Mouse (Mus musculus) layer of hippocampus, adult 9-10 months (tissue): ENCODE results near the gene Hoxa9.
A peak's percentile ranks its signal among the peaks of the same experiment; 100 is the strongest.

Source experiments
- DNase-seq: peaks from one replicate; pipeline ENCODE4 v3.0.0; 2022; ENCODE audit warnings: low spot score

Hoxa9 gene

DNA sequence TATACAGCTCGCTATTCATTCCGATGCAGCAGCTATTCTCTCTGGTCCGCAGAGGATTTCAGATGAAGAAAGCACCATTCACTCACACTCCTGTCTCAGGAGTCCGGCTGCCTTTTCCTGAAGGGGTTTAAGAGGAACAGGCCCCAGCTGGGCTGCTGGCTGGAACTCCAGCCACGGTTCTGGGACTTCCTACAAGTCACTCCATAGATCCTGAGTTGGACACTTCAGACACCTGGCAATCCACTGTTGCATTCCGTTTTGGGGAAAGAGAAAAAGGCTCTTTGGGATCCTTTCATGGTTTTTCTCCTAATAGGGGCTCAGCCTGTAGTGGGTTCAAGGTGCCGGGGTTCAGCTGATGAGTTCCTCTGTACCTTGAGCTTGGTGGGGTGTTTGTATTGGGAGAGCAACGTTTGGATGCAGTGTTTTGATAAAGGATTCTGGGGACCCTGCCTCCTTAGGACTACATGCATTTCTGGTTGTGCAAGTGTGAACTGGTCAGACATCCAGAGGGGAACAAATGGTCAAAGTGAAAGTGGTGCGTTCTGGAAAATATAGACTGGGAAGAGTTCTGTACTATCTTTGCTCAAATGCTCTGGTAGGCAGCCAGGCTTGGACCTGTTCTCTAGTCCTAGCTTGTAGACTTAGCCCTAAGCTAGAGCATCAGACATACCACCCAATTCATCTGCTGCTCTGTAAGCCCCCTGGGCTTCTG lies 31.0 kb upstream of the Hoxa9 start:
- no peak for DNase-seq

DNA sequence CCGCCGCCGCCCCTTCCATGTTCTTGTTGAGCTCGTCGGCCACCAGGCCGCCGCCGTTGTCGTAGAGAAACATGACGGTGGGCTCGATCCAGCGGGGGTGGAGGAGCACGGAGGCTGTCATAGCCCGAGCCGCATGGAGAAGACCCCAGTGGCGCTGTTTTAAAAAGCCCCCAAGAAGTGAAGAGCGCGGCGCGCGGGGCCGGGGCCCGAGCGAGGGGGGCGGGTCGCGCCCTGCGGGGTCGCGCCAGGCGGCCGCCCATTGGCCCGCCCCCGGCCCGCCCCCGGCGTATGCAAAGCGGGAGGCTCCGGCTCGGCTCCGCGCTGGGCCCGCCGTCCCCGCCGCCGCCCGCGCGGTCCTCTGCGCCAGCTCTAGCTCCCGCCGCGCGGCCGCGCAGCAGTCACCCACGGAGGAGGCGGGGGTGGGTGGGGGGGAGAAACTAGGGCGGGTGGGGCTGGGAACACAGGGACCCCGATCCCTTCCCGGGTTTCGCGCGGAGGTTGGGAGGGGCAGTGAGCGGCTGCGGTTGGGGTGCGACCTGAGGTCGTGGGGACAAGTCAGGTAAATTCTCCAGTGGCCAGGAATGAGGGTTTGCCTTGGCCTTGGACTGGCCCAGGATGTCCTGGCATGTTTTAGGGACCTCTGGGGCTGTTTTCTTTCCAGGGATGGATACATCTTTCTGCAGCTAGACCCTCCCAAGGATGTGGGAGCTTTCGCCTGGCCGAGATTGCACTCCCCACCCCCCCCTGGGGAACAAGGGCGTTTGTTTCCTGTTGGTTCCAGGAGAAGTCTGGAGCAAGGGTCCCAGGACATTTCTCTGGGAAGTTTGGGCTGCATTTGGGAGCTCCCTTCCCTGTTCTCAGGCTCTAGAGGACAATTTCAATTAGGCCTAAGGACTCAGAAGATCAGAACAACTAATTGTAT lies 30.0 kb upstream of the Hoxa9 start, which contains the start of gene Hoxa13:
TSS of gene Hoxa13 (minus strand) at position 227 of the 922 bp plus-strand sequence.
- DNase-seq: no peak

DNA sequence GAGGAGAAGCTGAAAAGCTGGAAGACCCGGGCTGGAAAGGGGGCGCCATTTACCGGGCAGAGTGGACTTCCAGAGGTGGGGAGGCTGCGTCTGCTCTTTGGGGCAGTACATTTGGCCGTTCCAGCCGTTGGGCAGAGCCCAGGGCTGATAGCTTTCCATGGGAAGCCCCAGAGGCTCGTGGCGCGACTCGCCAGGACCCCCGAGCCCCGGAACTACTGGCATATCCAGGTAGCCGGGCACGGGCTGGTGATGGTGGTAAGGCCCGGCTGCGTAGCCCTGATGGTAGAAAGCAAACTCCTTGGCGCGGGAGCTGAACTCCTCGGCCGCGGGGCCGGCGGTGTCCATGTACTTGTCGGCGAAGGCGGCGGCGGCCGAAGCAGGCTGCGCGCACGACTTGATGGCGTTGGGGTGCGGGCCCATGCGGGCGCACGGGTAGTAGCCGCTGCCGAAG lies 28.9 kb upstream of the Hoxa9 start:
- DNase-seq: no peak

DNA sequence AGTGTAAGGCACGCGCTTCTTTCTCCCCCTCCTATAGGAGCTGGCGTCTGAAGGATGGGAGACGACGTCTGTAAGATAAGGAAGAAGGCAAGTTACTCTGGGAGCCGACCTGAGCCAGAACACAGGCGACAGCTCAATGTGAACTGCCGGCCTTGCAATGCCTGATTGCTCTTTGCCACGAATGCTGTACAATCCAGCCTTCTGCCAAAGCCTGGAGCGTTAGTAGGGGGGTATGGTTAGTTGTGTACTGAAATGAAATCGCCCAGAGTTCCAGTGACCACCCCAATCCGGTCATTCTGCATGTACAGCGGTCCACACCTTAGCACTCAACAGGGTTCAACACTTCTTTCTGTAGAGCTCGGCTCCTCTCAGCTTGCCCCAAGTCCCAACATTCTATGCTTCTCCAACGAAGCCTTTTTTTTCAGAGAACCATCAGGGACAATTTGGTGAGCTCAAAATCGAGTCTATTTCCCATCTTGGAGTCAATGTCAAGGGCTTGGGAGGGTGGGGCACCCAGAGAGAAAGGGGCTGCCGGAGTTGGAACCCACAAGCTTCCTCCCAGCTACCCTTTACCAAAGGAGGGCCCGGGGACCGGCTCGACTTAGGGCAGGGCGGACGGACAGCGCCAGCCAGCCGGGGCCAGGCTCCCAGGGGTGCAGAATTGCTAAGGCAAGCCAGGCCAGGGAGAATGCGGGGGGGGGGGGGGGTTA lies 28.3 kb upstream of the Hoxa9 start:
- no peak for DNase-seq

DNA sequence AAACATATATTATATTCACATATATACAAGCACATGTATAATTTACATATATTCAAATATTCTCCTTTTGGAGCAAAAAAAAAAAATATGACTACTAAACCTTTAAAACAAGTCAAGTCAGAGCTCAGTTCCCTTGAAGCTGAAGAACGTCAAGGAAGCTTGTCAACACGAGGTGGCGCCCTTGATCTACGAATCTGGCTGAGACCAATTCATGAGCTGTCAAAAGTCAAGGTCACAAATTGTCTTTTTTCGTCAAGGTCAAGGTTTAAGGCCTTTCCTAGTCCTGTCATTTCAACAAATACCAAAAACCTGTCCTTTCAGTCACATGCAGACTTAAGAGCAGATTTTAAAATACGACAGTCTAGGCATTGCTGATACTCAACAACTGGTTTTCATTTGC lies 26.1 kb upstream of the Hoxa9 start:
- DNase-seq: peak; percentile 67

DNA sequence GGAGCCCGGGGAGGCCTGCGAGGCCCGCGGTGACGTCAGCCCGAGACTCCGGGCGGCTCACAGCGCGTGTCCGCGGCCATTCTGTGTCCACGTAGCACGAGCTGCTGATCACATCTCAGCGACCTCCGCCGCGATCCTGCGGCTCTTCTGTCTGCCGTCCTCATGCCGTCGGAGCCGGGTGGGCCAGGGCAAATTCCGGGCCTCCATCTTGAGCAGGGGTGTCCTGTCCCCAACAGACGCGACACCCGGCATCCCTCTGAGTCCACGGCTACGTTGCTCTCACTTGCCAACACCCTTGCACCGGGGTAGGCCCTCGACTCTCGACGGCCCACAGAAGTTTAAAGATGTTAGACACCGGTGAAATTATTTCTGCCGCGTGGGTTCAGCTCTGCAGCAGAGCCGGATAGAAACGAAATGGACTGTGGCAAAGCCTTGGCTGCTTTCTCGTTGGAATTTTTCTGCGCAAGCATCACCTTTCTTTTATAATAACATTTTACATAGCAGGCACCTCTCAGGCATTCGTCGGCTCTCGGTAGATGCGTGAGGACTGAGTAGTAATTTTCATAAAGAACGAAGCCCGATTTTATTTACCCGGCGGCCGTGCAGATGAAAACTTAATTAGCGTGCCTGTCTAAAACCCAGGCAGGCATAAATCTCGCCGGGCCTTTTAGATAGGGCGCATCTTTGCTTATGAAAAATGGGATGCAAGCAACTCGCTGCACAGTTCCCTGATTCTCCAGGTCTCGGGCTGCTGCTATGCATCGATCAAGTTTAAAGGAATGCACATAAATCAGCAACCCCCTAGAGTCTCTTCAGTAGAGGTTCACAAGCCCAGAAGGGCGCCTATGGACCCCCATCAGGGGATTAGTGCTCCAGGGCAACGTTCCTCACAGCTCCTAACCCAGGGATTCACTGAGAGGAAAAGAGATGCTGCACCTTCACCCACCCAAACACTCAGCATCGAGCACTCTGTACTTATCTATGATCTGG lies 22.9 kb upstream of the Hoxa9 start:
- DNase-seq: no peak

DNA sequence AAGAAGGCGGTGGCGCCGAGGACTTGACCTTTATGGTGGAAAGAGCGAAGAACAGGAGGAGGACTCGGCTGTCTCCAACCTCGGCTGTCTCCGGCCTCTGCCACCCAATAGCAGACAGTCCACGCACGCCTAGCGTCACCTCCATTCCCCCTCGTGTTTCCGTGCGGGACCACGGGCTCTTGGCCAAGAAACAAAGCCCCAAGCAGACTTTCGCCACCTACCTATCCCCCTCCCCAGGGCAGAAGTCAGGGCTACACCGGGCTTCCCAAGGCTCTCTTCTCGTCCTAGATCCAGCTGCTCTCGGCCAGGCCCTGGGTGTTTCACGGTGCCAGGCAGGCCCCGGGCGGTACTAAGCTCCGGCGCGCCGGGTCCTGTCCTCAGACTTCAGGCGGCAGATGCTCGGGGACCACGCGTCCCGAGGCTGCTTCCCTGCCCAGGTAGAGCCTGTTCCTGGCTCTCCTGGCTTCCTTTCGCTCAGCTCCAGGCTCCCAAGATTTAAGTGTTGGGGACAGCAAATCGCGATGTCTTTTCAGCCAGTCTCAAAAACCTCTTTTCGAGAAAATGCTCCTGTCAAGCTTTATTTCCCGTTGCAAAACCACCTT lies 22.0 kb upstream of the Hoxa9 start:
- DNase-seq: no peak

DNA sequence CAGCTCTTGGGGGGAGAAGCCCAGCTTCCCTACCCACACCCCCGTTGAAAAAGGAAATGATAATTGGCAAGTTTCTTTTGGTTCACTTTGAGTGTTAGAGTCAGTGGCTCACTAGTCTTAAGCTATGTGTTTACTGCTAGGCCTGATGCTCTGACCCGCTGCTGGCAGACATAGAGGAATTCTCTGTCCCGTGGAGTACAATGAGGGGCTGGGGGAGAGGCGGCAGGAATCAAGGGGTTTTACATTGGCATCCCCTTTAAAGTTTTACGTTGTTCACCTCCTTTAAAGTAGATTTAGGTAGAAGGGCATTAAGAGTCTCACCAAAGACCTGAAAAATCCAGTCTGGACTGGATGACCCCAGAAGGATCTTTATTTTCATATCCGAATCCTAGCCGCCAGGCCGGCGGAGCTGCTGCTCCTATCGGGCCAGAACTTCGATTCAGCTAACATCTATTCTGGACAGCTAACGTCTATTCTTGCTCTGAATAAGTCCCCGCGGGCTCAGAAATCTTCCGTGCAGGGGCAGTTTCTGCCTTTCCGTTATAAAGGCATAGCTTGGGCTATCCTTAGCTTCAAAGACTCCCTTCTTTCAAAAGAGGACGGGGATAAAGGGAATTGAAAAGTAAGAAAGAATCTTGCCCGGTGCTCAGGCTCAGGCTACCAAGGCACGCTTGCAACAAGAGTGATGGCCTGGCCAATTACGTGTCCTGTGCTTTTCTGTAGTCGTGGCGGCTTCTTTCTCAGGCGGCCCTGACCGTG lies 21.3 kb upstream of the Hoxa9 start:
- DNase-seq: no peak

DNA sequence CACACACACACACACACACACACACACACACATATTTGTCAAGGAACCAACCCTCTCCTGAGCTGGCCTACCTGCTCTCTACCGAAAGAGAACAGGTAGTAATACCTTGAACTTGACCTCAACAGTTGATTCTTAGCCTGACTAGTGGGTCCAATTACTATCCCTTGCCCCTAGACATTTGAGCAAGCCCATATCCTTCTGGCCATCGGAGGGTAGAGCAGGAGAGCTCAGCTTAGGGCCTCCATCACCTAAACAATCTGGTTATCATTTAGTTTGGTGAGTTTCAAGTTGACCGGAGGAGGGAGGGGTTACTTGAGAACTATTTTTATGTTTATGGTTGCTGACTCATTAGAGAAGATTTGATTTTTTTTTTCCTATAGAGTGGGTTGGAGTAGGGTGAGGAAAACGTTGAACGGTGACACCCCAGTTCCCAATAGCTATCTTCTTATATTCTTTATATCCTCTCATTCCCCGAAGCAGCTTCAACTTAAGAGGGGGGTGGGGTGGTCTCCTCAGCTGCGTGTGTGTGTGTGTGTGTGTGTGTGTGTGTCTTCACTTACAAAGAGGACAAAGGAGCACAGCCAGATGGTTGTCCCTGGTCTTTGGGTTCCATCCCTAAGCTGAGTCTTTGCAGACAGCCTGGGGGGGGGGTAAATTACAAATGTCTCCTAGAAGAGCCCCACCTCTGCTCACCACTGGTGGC lies 20.4 kb upstream of the Hoxa9 start:
- DNase-seq: no peak

DNA sequence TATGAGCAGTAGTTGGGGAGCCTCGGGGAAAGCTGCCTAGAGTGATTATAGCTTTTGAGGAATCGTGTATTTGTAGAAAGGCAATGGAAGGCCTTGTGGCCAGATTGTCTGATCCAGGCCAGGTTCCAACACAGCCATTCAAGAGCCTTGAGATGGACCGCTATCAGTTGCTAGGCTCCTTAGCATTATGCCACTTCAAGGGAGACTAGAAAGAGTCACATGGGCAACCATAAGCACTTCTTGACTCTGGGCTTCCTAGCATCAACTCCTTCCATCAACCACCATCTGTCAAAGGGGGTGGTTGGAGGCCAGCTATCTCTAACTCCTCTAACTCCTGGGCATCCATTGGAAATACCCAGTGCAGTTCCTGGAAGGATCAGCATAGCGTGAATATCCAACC lies 18.9 kb upstream of the Hoxa9 start:
- DNase-seq: no peak

DNA sequence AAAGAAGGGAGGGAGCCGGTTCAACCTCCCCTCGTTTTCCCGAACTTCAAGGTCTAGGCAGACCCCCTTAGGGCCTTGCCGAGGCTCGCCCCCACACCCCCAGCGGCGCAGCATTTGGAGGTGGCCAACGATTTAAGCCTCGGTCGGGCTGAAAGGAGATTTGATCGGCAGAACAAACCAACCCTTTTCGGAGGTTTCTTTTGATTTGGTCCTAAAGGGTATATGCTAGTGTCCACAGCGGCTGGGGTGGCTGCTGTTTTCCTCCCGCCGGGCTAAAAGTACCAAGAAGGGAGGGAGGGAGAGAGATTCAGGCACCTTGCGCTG lies 18.5 kb upstream of the Hoxa9 start:
- DNase-seq: no peak

DNA sequence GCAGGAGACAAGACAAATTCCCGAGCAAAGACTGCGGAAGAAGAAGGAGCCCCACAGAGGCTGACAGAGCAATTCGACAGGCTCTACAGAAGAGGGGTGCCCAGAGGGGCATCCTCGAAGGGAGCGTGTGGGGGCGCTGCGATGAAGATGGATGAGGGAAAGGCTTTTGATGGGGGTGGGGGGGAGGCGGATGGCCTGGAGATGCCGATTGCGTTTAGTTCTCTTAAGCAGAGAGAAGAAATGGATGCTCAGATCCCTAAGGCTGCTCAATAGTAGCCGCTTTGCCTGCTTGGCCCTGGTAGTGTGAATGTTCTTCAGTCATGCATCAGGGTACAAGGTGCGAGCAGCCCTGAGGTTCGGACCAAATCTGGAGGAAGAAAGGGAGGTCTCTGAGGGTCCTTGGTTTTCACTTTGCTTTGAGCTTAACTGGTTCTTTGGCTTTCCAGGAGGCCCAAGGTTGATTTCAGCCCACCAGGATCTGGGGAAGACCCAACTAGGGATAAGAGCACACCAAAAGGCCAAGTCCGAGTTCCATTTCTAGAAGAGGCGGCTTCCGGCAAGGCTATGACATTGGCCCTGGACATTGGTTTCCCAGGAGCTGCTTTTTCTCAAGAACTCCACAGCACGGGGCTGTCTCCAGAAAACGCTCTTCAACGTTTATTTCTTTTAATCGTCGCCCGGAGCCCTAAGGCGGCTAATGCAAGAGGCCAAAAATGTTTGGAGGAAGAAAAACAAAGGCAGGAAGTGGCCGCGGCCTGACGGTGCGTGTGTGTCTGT lies 17.9 kb upstream of the Hoxa9 start:
- DNase-seq: no peak

DNA sequence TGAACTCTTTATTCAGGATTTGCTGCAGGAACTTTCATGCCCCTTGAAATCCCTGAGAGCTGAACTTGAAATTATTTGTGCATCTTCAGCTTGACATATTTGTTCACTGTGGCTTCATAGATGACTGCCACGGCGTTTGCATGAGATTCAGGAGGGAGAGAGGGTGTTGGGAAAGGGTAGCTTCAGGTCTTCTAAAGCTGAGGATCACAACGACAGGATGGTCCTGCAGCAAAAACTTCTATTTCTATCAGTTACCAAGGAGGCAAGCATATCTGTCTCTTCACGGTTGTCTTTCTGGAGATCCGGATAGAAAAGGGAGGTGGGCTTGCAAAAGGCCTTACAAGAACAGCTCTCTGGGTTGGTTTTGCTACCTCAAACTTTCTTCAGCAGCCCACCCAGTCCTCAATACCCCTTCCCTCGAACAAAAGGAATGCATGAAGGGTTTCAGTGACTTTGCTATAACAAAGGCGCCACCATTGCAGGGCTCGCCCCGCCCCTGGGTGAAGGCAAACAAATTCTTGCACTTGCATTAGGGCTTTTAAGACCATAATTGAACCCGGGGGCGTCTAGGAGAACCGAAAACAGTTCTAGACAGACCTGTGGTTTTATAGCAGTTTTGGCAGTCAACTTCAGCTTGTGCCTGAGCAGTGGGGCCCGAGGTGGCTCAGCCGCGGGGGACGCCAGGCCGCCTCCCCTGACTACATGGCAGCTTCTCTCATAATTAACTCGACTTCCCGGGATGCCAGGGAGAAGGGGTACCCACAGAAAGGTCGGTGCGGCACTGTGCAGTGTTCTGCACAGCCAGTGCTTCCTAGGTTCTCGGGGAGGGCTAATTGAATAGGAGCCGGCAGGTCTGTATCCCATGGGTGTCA lies 17.1 kb upstream of the Hoxa9 start:
- no peak for DNase-seq

DNA sequence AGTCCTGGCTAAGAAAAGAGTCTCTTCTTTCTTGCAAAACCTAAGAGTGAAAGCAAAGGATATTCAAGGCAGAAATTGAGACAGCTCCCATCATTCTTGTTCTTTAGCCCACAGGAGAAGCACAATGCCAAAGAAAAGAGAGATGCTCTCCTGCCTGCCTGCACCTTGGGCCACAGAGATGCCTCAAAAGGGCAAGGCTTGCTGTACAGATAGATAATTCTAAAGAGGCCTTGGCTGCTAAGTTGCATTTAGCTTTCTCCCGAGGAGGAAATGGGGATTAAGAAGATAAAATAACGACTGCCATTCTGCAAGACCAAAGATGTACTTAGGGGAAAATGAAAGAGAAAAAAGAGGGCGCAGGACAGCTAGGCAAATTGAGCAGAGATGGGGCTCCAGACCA lies 16.0 kb upstream of the Hoxa9 start:
- DNase-seq: no peak

DNA sequence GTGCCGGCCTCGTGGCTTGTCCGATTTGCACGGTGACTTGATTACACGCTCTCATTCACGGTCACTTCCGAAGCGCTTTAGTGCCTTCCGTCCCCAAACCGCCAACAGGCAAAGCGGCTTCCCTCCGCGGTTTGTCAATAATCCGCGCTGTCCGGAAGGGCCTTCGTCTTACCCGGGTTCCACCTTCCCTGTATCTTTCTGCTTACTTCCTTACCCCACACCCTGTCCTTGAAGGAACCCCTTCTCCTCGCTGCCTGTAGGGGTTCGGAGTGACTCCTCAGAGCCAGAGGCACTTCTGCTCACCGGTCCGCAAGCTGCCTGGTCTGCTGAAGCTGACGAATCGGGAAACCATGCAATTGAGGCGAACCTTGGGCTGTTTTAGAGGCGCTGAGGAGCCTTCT lies 15.5 kb upstream of the Hoxa9 start:
- DNase-seq: no peak

DNA sequence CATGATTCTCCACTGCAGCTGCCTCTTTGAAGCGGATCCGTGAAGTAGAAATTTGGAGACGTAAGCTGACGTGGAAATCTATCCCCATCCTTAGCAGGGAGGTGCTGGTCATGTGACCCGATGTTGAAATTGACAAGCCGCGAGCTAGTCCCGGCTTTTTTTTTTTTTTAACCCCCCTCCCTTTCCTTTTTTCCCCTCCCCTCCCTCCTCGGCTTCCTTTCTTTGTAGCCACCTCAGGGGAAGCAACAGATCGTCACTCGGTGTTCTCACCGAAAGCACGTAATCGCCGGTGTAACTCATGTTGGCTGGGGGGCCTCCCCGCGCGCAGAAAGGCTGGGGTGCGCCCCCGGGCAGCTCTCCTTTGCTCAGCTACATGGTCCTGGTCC lies 14.9 kb upstream of the Hoxa9 start, which contains the start of gene Hoxa11:
TSS of gene Hoxa11 (minus strand) at position 54 of the 386 bp plus-strand sequence.
- DNase-seq: no peak

DNA sequence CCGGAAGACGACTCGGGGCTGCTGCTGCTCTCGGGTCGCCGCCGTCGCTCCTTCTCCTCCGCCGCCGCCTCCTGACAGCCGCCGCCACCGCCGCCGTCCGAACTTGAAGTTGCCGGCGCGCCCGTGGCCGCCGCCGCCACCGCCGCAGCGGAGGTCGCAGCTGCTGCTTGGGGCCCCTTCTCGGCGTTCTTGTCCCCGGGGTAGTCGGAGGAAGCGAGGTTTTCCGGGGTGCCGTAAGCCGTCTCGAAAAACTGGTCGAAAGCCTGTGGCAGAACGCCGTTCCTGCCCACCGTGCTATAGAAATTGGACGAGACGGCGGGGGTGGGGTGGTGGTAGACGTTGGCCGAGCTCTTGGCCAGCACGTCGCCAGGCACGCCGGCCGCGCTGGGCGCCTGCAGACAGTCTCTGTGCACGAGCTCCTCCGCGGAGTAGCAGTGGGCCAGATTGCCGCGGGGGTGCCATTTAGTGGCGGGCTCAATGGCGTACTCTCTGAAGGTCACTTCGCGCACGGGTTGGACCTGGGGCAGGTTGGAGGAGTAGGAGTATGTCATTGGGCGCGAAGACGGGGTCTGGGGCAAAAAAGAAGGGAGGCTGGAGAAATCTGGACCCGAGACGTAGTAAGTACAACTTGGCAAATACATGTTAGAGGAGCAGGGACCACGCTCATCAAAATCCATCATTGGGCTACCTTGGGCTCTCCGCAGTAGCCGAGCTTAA lies 14.3 kb upstream of the Hoxa9 start:
- no peak for DNase-seq
